Mouse (Mus musculus): Measurements from ENCODE around the gene Hyal3. TPM values are rescaled to one million over a fixed set of nuclear protein-coding genes. Genes with fewer than 3 reads are reported as not detected.

The Hyal3 gene
- total RNA-seq, 2 experiments from 2014 or later: 0.66 to 0.78 TPM

GRCm38 (mm10) chr9:107612945-107613569 is 32.4 kb downstream of the Hyal3 start:
- peak in 1 of 2 experiments; percentile 58 for DNase-seq (ENCODE audit: low spot score in 2 of 2)

- no peak for DNase-seq (ENCODE audit: low spot score in 2 of 2)
Measured at GRCm38 (mm10) chr9:107615035-107615434, 34.4 kb downstream of the Hyal3 start.

GRCm38 (mm10) chr9:107617461-107617860 is 36.8 kb downstream of the Hyal3 start:
- DNase-seq (ENCODE audit: low spot score in 2 of 2): no peak

- DNase-seq (ENCODE audit: low spot score in 2 of 2): no peak
Measured at GRCm38 (mm10) chr9:107618098-107618497, 37.5 kb downstream of the Hyal3 start.

- DNase-seq (ENCODE audit: low spot score in 2 of 2): no peak
Measured at GRCm38 (mm10) chr9:107618778-107619545, 38.3 kb downstream of the Hyal3 start.

- no peak for DNase-seq (ENCODE audit: low spot score in 2 of 2)
Measured at GRCm38 (mm10) chr9:107619546-107619879, 38.9 kb downstream of the Hyal3 start.

GRCm38 (mm10) chr9:107620954-107621353 is 40.3 kb downstream of the Hyal3 start:
- no peak for DNase-seq (ENCODE audit: low spot score in 2 of 2)

DNA sequence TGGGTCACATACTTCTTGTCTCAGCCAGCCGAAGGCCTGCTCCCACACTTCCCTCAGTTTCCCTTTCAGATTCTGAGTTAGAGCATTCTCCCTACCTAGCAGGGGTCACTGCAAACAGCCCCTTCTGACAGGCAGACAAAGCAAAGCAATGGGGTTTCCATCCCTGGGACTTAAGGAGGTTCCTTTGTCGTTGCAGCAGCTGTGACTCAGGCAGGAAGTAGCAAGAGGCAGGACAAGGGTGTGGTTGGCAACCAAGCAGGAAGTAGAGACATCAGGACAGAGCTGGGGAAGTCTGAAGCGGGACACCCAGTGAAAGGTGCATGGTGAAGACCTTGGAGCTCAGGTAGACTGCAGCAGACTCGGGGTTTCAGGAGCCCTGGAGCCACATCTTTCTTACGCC is 43.9 kb downstream of the Hyal3 start:
- DNase-seq (ENCODE audit: low spot score in 2 of 2): no peak

DNA sequence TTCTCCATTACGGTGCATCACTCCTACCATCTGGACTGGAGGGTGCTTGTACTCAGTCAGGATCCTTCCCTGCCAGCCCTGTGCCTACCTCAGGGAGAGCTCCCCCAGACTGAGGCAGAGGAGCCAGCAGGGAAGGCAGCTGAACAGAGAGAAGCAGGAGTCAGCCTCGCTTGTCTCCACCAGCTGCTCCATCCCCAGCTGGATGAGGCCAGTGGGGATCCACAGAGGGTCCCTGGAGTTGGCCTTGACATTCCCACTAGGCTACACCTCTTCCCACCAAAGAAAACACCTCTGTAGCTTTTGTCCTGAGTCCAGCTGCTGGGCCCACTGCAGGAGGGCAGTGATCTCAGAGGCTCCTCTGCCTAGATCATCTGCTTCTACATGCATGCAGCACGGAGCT is 44.3 kb downstream of the Hyal3 start:
- DNase-seq (ENCODE audit: low spot score in 2 of 2): no peak

GRCm38 (mm10) chr9:107625351-107626128 is 44.9 kb downstream of the Hyal3 start:
- DNase-seq (ENCODE audit: low spot score in 2 of 2): no peak

DNA sequence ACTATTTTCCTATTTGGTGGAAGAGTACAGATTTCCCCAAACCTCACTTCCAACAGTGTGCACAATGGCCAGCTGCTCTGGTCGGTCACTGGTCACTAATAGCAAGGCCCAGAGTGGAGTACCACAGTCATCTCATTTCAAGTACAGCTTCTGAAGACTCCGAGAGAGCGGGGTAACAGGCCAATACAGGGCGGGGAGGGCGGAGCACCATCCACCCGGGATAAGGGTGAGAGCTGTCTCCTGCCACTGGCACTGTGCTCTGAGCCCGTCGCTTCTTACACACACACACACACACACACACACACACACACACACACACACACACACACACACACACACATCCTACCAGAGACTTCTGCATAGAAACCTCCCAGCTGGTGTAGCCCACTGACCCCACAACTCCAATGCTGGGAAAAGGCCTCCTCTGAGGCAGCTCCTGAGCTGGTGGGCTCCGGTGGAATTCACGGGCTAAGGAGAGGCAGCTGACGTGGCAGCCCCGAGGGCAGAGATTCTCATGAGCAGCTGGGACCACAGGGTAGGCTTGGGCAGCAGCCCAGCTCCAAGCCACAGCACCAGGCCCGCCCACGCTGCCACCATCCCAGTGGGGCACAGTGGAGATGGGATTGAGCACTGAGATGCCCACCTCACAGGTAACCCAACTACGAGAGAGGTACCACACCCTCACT is 45.7 kb downstream of the Hyal3 start:
- DNase-seq (ENCODE audit: low spot score in 2 of 2): peak in 1 of 2 experiments; percentile 59

DNA sequence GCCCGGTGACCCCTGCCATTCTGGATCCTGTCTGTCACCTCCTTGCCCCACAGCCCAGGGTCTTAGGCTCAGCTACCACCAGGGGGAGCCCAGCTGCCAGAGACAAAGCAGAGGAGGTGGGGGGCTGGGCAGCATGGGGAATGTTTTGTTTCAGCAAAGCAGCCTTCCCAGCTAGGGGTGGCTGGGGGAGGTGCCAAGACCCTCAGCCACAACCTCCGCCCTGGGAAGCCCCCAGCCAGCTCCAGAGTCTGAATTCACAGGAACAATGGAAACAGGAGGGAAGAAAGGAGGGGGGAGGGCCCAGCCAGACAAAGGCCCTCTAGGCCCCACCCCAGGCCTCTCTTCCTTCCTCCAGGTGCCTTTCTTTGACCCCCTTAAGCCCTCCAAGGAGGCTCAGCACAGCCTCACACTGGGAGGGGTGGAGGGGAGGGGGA is 46.2 kb downstream of the Hyal3 start:
- DNase-seq (ENCODE audit: low spot score in 2 of 2): peak; percentile 78 to 90

DNA sequence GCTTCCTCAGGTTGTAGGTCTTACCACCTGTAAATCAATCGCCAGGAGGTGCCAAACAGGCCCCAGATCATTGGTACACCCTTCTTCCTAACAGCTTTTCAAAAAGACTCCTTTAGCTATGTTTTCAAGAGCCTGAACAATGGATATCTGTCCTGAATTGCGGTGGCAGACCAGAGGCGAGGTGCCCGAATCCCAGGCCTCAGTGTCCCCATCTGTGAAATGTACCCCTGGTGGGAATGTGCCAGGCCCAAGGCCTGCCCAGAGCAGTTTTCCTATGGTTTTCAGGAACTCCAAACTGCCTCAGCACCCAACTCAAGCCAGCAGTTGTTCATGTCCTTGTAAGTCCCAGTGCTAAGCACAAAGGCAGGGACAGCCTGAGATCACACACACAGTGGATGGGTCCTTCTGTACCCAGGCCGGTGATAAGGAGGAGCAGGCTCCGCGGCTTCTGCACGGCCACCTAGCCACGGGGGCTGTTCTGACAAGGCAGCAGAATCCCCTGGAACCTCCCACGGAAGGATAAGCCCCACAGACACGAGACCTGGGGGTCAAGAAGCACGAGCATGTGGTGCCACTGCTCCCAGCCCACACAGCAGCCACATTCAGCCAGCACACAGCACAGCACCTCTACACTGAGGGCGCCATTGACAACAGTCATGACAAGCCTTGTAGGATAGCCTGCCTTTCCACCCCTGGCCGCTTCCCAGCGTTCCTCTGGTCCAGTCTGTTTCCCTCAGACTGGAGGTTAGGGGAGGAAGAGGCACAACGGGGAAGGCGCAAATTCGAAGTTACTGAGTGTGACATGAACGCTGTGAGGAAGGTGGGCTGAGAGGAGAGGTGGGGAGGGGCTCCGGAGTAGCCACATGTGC is 47.0 kb downstream of the Hyal3 start:
- no peak for DNase-seq (ENCODE audit: low spot score in 2 of 2)

GRCm38 (mm10) chr9:107628721-107629410 is 48.2 kb downstream of the Hyal3 start:
- DNase-seq (ENCODE audit: low spot score in 2 of 2): no peak

DNA sequence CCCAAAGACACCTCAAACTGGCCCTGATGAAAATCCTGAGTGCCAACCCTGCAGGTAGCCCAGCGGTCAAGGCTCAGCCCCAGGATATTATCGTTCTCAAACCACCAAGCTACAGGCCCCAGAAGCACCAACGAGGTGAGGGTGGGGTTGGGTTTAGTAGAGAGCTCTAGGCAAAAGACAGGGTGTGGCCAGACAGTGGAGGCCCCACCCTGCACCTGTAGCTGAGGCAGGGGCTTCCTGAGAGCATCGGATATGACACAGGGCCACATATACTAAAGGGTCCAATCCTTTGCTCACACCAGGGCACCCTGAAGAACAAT is 48.8 kb downstream of the Hyal3 start:
- no peak for DNase-seq (ENCODE audit: low spot score in 2 of 2)

- DNase-seq (ENCODE audit: low spot score in 2 of 2): no peak
Measured at GRCm38 (mm10) chr9:107629901-107630425, 49.3 kb downstream of the Hyal3 start.

DNA sequence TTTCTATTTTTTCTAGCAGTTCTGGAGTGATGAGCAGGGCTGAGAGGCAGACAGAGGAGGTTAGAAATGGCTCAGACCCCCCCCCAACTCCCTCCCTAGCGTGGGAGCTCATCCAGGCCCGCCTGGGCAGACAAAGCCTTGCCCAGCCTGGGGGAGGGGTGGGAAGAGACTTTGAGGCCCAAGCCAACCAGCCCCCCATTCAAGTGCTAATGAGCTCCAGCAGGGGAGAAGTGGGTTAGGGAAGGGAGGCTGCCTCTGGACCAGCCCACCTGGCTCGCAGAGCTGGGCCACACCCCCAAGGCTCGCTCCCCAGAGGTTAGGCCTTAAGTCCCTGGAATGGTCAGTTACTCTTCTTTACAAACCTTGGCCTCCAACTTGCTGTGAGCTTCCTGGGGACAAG is 50.0 kb downstream of the Hyal3 start:
- peak in 1 of 2 experiments; percentile 35 for DNase-seq (ENCODE audit: low spot score in 2 of 2)

GRCm38 (mm10) chr9:107631311-107631826 is 50.8 kb downstream of the Hyal3 start:
- no peak for DNase-seq (ENCODE audit: low spot score in 2 of 2)

DNA sequence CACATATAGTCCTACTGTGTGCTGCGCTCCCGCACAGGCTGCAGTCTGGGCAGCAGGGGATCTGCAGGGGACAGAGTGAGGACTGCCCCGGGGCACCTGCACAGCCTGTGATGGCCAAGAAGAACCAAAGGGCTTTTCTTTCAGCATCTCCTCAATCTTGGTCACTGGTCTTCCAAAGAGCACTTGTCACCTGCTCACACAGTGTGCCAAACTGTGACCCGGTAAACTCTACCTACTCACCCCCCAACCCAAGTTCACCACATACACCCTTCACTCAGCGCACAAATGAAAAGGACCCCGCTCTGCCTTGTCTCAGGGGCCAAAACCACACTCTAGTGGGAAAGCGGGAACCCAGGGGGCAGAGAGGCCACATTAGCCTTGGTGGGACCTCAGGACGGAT is 51.2 kb downstream of the Hyal3 start:
- no peak for DNase-seq (ENCODE audit: low spot score in 2 of 2)

GRCm38 (mm10) chr9:107632478-107632877 is 51.9 kb downstream of the Hyal3 start:
- DNase-seq (ENCODE audit: low spot score in 2 of 2): peak in 1 of 2 experiments; percentile 58

Measured in gastrocnemius, postnatal 4 days (tissue).